Mouse (Mus musculus) left cerebral cortex, adult 2 months (tissue): ENCODE results near the gene Zfp786. TPM values are rescaled to one million over a fixed set of nuclear protein-coding genes. Genes with fewer than 3 reads are reported as not detected.
"Not testable (repeated sequence)": the region's sequence is repeated elsewhere in the genome, so short reads cannot be mapped to it uniquely, and the experiment has no call there.

Experiments
- DNase-seq, 2 experiments: peaks; one replicate each; pipeline ENCODE4 v3.0.0; 2021 to 2022; ENCODE audit warnings: low spot score in 2 of 2, mixed read lengths in 1 of 2; ENCODE audit errors: extremely low spot score in 1 of 2
- H3K27ac ChIP-seq: fragments of 200-600 bp; 2 replicates; pipeline ENCODE4 v1.8.1; 2022
- H3K4me3 ChIP-seq: fragments of 200-600 bp; 2 replicates; pipeline ENCODE4 v1.8.1; 2022
- CTCF ChIP-seq: fragments of 200-600 bp; IDR thresholded peaks from 2 replicates; pipeline ENCODE4 v1.8.1; 2022; ENCODE audit warnings: antibody characterized with exemption, mild to moderate bottlenecking, moderate library complexity
- intact Hi-C: fragments of 180-260 bp; cut with DNase I; formaldehyde crosslinking; loops from one replicate; pipeline ENCODE4 v1.15.1; 2025
- long read RNA-seq, 2 experiments: library from polyadenylated mRNA; stranded (forward); transcript quantifications; one replicate each; pipeline ENCODE4 v2.0.0; 2021; ENCODE audit warnings: borderline mapping rate in 2 of 2
- total RNA-seq, 2 experiments: library from RNA; stranded (reverse); gene quantifications; 2 replicates each; pipeline ENCODE4 v1.2.3; 2021

Zfp786 gene
- total RNA-seq = 1 to 10 TPM; 5.4 to 6.1 TPM
- long read RNA-seq, experiment 1, transcript Zfp786-201 (4 exons, 3,191 nt) = major isoform, 5 of 7 reads
- long read RNA-seq, experiment 1, partial matches to known transcripts = 0 of 7 reads
- long read RNA-seq, experiment 1, other reads (novel, unspliced or antisense) = 1 of 7 reads
- long read RNA-seq, experiment 2, transcript Zfp786-201 (4 exons, 3,191 nt) = major isoform, 6 of 8 reads
- long read RNA-seq, experiment 2, partial matches to known transcripts = 0 of 8 reads
- long read RNA-seq, experiment 2, other reads (novel, unspliced or antisense) = 2 of 8 reads

DNA sequence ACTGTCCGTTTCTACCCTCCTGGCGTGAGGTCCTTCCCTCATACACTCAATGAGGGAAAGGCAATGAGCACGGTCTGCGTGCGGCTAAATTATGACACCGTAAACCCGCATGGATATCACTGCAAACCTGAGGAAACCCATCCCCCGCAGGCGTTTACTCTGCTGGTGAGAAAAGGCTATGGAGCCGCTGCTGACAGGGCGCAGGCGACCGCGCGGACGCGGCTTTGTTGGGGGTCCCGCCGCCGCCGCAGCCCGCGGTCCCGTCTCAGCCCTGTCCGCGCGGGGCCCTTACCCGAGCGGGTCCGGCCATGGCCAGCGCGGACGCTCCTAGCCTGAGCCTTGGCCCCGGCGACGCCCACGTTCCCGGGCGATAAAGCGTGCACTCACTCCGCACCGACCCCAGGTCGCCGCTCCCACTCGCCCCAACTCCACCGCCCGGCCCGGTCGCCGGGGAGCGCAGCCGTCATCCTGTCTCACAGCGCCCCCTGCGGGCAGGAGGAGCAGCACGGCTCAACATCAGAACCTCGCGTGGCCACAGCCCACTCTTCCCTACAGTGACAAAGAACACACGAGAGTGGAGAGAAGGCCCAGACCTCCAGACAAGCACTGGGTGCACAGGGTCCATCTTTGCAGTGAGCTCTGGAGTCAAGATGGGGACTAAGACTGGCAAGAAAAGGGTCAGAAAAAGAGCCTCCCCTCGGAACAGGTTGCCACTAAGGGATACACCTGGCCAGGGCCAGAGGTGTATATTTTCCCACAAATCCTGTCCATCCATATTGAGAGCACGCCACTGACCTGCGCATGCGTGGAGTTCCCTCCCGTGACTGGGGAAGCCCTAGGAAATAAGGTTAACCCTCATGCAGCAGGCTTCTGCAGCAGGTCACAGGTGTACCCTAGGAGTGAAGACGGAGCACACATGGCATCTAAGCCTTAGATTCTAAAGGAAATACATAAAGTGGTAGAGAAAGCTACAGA, at the start of gene Zfp786:
Zfp786 (minus strand) TSS at position 764 of the 975 bp plus-strand sequence.
- intact Hi-C loops = no loop called here
- TF ChIP-seq CTCF = peak; percentile 98
- DNase-seq = peak; percentile 91 to 95

DNA sequence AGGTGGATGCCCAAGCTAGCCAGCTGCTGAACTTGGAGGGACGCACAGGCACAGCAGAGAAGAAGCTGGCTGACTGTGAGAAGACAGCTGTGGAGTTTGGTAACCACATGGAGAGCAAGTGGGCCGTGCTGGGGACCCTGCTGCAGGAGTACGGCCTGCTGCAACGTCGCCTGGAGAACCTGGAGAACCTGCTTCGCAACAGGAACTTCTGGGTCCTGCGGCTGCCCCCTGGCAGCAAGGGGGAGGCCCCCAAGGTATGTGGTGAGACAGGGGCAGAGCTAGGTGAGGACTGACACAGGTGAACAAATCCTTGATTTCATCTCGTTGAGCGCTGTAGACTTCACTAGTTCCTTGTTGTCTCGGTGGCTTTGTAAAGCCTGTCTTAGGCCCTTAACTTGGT, 49.5 kb upstream of the Zfp786 start:
- intact Hi-C loops = no loop called here
- TF ChIP-seq CTCF = no peak
- H3K27ac ChIP-seq = no peak overlapping the region

More for the DNA sequence above, at the start of gene Zfp786:
- Histone ChIP-seq H3K4me3 (peak within 1 kb of the TSS; percentile 88), H3K27ac (peak within 1 kb of the TSS; percentile 74)

DNA sequence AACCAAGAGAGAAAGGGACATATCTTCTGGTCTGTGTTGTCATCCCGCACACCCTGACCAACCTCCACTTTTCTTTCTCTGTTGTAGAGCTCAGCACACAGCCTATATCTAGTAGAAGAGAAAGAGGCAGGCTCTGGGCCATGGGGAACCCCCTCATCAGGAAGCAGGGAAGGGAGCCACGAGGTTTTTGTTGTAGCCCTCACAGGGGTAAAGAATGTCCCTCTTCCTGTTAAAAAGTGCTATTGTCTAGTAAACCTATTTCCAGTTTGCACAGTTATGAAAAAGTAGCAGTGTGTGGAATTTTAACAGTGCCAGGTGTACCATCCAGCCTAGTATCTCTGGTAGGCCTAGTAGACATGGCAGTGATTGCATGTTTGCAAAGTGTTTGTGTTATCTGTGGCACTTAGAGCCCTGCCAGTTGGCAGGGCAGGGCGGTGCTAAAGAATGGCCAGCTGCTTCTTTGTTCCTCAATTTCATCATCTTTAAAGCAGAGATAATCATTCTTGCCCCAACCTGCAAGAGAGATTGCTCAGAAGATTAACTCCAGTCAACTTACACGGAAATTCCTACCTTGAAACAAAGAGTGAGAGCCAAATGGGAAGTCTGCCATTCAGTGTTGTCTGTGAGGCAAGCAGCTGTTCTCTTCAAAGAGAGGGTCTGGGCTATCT, 48.5 kb upstream of the Zfp786 start:
- intact Hi-C loops = loop anchor here (5.0 kb wide), 1 partner anchor 42 kb away; the partner anchor contains the start of gene Zfp398
- no peak overlapping the region for H3K27ac ChIP-seq
- no peak for TF ChIP-seq CTCF
- H3K4me3 ChIP-seq = peak overlapping the region; percentile 94; the same call in 1 of the 2 replicates
- no peak for DNase-seq

More for the DNA sequence above, 49.5 kb upstream of the Zfp786 start:
- H3K4me3 ChIP-seq = no peak overlapping the region
- no peak for DNase-seq

DNA sequence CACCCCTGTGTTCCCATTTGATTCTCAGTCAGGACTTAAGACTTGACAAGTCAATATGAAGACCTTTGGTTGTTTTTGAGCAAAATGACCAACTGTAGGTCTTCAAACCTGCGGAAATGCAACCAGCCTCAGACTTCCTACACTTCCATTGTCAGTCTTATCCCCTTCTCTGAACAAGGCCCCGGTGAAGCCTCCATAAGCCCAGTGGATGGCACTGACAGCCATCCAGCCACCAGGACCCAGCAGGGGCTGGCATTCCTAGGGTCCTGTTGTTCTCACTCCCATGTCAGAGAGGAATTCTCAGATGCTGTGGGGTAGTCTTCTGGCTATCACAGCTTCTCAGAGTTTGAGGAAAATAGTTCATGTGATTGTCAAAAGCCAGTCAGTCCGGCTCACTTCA, 47.9 kb upstream of the Zfp786 start:
- intact Hi-C loops = loop anchor here (5.0 kb wide), 1 partner anchor 41 kb away; the partner anchor contains the start of gene Zfp398
- Histone ChIP-seq H3K4me3 (peak overlapping the region; percentile 94), H3K27ac (peak overlapping the region; percentile 97; the same call in 1 of the 2 replicates)
- DNase-seq = no peak
- no peak for TF ChIP-seq CTCF

DNA sequence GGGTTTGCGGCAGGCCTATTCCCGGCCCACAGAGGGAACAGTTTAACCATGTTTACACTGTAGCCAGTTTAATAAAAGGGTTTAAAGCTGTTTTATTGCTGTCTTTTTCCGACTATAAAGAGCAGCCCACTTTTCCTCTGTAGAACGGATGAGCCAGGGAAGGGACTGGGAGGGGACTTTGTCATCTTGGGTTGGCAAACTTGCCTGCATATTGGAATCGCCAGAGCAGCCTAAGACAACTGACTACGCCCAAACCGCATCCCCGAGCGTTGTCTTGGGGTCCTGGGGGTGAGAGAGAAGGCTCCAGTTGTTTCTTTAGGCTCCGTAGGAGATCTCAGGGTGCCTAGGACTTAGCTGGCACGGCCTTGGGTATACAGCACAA, 47.5 kb upstream of the Zfp786 start:
- DNase-seq = peak in 1 of 2 experiments; percentile 22
- intact Hi-C loops = loop anchor here (5.0 kb wide), 1 partner anchor 41 kb away; the partner anchor contains the start of gene Zfp398
- peak overlapping the region; percentile 97 for H3K27ac ChIP-seq
- H3K4me3 ChIP-seq = peak overlapping the region; percentile 94
- no peak for TF ChIP-seq CTCF

DNA sequence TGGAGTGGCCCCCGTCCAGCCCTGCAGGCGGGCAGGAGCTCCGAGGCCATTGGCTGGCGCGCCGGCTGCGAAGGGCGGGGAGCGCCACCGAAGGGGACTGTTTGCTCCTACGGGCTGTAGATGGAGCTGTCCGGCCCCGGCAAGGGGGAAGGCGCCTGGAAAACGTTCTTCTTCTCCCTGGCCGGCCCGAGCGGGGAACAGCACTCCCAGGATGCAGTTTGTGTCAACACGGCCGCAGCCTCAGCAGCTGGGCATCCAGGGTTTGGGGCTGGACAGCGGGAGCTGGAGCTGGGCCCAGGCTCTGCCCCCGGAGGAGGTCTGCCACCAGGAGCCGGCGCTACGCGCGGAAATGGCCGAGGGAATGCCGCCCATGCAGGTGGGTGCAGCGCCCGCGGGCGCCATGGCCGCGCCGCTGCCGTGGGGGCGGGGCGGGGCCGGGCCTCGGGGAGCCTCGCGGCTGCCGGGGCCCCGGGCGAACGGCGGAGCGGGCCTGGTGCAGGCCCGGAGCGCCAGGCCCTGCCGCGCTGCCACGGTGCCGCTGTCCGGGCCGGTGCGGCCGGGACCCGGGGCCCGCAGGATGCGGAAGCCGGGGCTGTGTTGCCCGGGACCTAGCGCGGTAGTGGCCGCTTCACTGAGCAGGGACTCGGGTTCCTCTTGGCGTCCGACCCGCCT, 46.9 kb upstream of the Zfp786 start:
- peak; percentile 69 for TF ChIP-seq CTCF
- H3K27ac ChIP-seq = peak overlapping the region; percentile 97
- H3K4me3 ChIP-seq = peak overlapping the region; percentile 94
- DNase-seq = peak; percentile 88 to 89
- intact Hi-C loops = loop anchor here (2.0 to 5.0 kb wide), 2 partner anchors 40 to 43 kb away; partner anchors contain the start of genes Zfp212 and Zfp398

DNA sequence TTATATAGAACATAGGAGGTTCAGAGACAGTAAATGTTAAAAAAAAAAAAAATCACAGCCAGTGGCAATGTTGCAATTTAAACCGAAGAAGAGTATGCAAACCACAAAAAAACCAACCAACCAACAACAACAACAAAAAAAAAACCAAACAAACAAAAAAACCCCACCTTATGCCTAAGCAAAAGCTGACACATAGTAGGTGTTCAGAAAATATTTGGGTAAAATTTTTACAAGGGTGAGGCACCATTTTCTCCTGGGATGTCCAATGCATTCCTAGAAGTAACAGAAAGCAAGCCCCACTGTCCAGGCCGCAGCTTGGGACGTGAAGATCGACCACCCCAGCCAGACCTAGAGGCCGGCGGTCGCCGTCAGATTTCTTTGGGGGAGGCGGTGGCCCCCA, 46.4 kb upstream of the Zfp786 start, which contains the start of gene Zfp282:
Zfp282 (plus strand) TSS at position 147 of the 400 bp plus-strand sequence.
- no peak for TF ChIP-seq CTCF
- intact Hi-C loops = loop anchor here (2.0 to 5.0 kb wide), 2 partner anchors 40 to 44 kb away; partner anchors contain the start of genes Zfp212 and Zfp398
- peak within 1 kb of the TSS; percentile 94 for H3K4me3 ChIP-seq
- DNase-seq = no peak
- peak within 1 kb of the TSS; percentile 97 for H3K27ac ChIP-seq

DNA sequence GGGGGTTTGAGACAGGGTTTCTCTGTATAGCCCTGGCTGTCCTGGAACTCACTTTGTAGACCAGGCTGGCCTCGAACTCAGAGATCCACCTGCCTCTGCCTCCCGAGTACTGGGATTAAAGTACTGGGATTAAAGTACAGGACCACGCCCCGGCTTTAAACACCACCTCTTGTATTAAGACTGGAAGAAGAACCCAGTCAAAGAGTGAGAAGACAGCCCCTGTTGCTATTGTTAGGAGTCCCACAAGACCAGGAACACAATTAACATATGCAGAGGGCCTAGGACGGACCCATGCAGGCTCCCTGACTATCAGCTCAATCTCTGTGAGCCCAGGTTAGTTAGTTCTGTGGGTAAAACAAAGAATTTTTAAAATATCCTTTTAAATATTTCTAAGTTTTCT, 41.6 kb upstream of the Zfp786 start:
- no peak for TF ChIP-seq CTCF
- DNase-seq = no peak
- Histone ChIP-seq H3K4me3 (no peak overlapping the region), H3K27ac (no peak overlapping the region)
- intact Hi-C loops = no loop called here

DNA sequence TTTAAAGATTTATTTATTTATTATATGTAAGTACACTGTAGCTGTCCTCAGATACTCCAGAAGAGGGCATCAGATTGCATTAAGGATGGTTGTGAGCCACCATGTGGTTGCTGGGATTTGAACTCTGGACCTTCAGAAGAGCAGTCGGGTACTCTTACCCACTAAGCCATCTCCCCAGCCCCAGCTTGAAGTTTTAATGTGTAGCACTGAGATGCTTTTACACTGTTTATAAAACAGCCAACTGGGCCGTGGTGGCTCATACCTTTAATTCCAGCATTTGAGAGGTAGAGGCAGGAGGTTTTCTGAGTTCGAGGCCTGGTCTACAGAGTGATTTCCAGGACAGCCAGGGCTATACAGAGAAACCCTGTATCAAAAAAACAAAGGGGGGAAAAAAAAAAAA, 27.1 kb upstream of the Zfp786 start:
- DNase-seq, intact Hi-C loops, H3K27ac ChIP-seq, H3K4me3 ChIP-seq: not testable (repeated sequence)

DNA sequence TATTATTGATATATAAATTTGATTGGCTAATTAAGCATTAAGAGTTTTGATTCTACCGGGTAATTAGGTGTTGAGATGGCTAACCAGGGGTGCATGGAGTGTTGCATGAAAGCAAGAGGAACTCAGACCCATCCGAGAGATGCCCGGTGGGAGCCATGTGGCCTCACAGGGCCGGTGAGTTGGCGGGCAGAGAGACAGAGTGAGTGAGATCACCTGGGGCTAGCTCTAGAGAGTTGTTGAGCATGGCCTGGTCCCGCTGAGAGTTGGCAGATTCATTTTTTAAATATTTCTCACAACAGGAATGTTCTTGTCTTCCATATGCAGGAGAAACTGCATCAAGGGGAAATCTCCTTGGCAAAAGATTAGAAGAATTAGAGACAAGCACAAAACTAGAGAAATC, 26.6 kb upstream of the Zfp786 start:
- DNase-seq = no peak
- H3K27ac ChIP-seq = no peak overlapping the region
- TF ChIP-seq CTCF = no peak
- H3K4me3 ChIP-seq = no peak overlapping the region
- intact Hi-C loops = no loop called here

DNA sequence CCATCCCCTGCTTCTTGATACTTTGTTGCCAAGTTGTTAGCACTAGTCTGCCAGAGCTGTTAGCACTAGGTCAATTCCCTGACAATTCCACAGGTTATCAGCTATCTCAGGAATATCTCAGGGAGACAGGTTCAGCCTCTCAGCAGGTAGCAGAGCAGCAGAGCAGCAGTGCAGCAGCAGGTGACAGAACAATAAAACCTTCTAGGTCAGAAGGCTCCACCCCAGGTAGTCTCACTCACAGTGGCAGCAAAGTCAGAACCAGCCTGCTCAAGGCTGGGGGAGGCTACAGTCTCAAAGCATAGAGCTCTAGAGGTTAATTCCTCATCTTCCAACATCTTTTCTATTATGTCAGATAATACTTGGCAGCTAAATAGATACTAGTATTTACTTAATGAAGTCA, 15.1 kb upstream of the Zfp786 start:
- Histone ChIP-seq H3K4me3 (no peak overlapping the region), H3K27ac (no peak overlapping the region)
- no peak for DNase-seq
- intact Hi-C loops = no loop called here
- TF ChIP-seq CTCF = no peak
